Mouse (Mus musculus) WW6 (cell line): ENCODE results near the gene Ptprg.
"Not testable (repeated sequence)": the region's sequence is repeated elsewhere in the genome, so short reads cannot be mapped to it uniquely, and the experiment has no call there.

Experiments used
- DNase-seq: peaks from one replicate; pipeline ENCODE4 v3.0.0-alpha.2; 2013; ENCODE audit warnings: low read depth, low spot score

Ptprg gene

GRCm38 (mm10) chr14:12056912-12057524, 503.7 kb downstream of the Ptprg start:
- DNase-seq, result no peak

DNA sequence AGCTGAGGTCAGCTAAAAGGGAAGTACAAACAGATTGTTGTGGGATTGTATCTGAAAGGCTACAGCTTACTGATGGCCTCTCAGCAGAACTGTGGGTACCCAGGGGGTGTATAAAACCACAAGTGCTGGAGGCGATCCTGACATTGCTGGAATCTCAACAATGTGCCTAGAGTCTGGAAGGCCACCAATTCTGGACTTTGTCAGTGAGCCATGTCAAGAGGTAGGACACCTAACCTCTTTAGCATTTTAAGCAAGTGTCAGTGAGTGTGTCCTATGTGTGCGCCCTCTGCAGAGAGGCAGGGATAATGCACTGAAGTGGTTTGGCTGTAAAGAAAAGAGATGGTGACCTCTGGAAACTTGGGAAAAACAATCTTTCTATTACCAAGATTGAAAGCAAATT, 504.5 kb downstream of the Ptprg start:
- no peak for DNase-seq

- no peak for DNase-seq
Measured at GRCm38 (mm10) chr14:12059149-12059548, 505.8 kb downstream of the Ptprg start.

GRCm38 (mm10) chr14:12061313-12061712, 508.0 kb downstream of the Ptprg start:
- not testable (repeated sequence) for DNase-seq

DNA sequence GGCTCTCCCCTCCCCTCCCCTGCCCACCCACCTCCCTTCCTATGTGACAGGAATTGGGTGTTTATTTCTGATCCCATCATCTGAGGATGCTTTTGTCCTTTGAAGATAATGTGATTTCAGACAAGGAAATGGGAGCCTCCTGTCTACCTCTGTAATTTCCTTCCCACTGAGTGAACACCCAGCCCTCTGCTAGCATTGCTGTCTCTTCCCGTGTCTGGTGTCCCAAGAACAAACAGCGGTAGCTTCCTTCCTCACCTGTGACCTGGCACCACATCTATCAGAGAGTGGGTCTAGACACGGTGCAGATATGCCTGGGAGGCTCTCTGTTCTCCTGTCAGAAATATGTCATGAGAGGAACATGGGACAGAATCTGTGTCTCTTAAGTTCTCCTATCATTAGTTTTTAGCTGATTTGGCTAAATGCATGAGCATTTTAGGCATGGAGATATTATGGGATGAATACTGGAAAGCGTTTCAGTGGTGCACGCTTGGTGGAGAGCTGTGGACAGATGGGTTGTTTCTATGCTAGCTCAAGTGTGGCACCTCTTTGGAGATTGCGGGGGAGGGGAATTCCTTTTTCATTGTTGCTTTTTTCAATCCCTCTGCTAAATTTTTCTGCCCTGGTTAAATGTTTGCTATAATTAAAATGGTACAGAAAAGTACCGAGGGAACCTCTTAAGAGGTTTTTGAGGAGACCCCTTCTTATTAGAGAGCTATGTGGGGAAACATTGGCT, 509.5 kb downstream of the Ptprg start:
- DNase-seq, result no peak

GRCm38 (mm10) chr14:12065001-12065400, 511.7 kb downstream of the Ptprg start:
- DNase-seq, result no peak

GRCm38 (mm10) chr14:12065736-12066135, 512.4 kb downstream of the Ptprg start:
- DNase-seq, result no peak

GRCm38 (mm10) chr14:12069707-12070106, 516.4 kb downstream of the Ptprg start:
- no peak for DNase-seq

GRCm38 (mm10) chr14:12070361-12070760, 517.0 kb downstream of the Ptprg start:
- DNase-seq, result no peak

DNA sequence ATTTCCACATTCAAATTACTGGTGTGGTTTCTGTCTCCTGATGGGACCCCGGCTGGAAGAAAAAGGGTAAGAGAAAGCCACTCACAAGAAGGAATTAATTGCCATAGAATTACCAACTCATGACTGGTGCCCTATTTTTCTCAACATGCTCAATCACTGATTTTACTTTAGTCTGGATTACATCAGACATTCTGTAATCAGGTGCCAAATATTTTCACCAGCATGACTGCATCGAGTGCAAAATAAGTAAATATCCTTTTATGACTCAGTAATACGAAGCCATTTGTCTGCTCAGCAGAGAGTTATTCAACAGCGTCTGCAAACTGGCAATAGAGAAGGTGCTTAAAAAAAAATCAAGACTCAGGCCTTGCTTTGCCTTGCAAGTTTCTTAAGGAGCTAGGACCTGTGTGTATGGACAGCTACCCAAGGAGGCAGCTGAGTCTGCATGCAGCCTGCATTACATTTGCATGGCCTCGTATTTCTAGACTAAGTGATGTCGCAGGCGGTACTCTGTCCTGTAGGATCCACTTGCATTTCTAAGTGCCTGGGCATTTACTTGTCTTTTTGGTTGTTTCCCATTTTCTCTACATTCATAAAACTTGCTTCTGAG, 517.6 kb downstream of the Ptprg start:
- DNase-seq, result no peak

DNA sequence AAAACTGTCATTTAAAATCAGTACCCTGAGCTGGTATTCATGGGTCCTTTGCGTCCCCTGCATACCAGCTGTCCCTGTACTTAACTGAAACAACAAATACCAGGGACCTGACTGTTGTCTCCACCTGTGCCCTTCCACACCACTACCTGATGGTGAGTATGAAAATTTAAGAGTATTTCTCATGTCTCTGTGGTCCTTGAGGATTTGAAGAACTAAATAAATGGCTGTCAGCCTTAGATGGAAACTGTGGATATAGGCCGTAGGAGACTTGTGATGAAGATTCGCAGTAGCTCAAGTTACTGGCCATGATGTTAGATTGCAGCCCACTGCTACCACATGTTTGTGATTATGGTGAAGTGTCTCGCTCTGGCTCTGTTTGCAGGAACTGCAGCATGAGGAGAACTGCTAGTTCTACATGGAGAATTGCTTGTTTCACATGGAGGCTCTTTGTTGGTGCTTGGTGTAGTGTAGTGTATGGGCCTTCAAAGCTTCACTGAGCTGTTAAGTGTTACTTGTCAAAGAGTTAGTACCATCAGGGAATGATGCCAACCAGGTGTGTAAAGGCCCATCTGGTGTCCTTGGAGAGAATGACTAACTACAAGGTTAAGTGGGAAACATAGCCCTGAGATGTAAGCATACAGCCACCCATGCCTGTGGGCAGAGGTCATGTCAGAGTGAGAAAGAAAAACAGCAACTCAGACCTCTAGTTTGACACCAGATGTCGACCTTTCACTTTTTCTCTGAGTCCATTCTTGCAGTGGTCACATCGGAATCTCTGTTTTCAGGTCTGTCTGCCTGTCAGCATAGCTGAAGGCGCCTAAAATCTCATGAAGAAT, 518.9 kb downstream of the Ptprg start:
- no peak for DNase-seq

- no peak for DNase-seq
Measured at GRCm38 (mm10) chr14:12073408-12074107, 520.2 kb downstream of the Ptprg start.

GRCm38 (mm10) chr14:12077193-12077592, 523.9 kb downstream of the Ptprg start:
- no peak for DNase-seq

GRCm38 (mm10) chr14:12079250-12079649, 525.9 kb downstream of the Ptprg start:
- DNase-seq, result no peak

- DNase-seq, result no peak
Measured at GRCm38 (mm10) chr14:12079833-12080401, 526.6 kb downstream of the Ptprg start.

GRCm38 (mm10) chr14:12082131-12082921, 529.0 kb downstream of the Ptprg start:
- DNase-seq, result no peak

DNA sequence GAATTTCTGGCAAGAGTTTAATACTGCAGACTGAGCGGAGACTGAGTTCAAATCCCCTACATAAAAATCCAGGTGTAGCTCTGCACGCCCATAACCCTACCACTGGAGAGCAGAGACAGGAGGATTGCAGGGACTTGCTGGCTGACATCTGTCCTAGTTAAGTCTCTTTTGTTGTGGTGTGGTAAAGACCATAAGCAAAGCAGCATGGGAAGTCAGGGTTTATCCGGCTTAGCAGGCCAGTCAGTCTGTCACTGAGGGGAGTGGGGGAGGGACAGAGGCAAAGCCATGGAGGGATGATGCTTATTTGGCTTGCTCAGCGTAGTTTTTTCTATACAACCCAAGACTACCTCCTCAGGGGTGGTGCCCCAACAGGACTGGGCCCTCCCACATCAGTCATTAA, 530.7 kb downstream of the Ptprg start:
- no peak for DNase-seq

- no peak for DNase-seq
Measured at GRCm38 (mm10) chr14:12085078-12085477, 531.7 kb downstream of the Ptprg start.

GRCm38 (mm10) chr14:12086167-12086566, 532.8 kb downstream of the Ptprg start:
- no peak for DNase-seq

- no peak for DNase-seq
Measured at GRCm38 (mm10) chr14:12089954-12090353, 536.6 kb downstream of the Ptprg start.
